Comparison of ENCODE assay signal across 13 mouse cellular contexts in genomic region chr6:123005591-123005990, GRCm38 (mm10). TPM values are rescaled to one million over a fixed set of nuclear protein-coding genes. Genes with fewer than 3 reads are reported as not detected.
DNase-seq lines count a peak whose midpoint lies in the region; ATAC-seq and TF ChIP-seq lines count a peak whose summit lies in the region.
"Had no signal": no experiment of that assay in that cellular context is flagged by ENCODE, and none has a peak within 500 bp of the region (broad histone marks: within the 10 kb centered on the region; RNA-seq: fewer than 3 reads in every experiment).

No protein-coding gene starts in this region.

- no peaks in the 10 kb centered on the region for H3K4me1 ChIP-seq in cerebellum, adult 2 months (ENCODE audit: control insufficient read depth, insufficient read depth, low read length)
- H3K4me1 ChIP-seq: midbrain, embryonic 12.5 days had no signal

- TF ChIP-seq POLR2A in cerebellum, adult 2 months (IDR thresholded peaks at IDR 0.05; ENCODE audit: borderline replicate concordance, insufficient read depth, low read length), result no peak

- WGBS in cerebellum, adult 2 months, result 50% methylated on average over 1 of the region's 1 CpGs

- H3K27ac ChIP-seq in cerebellum, adult 2 months (ENCODE audit: insufficient read depth, low read length), result no peak overlapping the region
- H3K27ac ChIP-seq in layer of hippocampus, adult 2 months, result no peak overlapping the region
- H3K27ac ChIP-seq: midbrain, embryonic 12.5 days had no signal

- H3K4me3 ChIP-seq in cerebellum, adult 2 months (replicated peaks; ENCODE audit: insufficient read depth, low read depth, low read length), result no peak overlapping the region
- no peak overlapping the region for H3K4me3 ChIP-seq in layer of hippocampus, adult 2 months
- H3K4me3 ChIP-seq: erythroblast, embryonic 14.5 days; midbrain, embryonic 12.5 days had no signal

- H3K27me3 ChIP-seq in cerebellum, adult 2 months (ENCODE audit: control insufficient read depth, insufficient read depth, low read length), result no peaks in the 10 kb centered on the region
- H3K27me3 ChIP-seq: midbrain, embryonic 12.5 days had no signal

- TF ChIP-seq CTCF in cerebellum, adult 2 months (IDR thresholded peaks at IDR 0.05; ENCODE audit: borderline replicate concordance, insufficient read depth, low read depth, low read length), result no peak
- TF ChIP-seq CTCF in layer of hippocampus, adult 2 months (conservative IDR thresholded peaks at IDR 0.05), result peak; percentile 45

- ATAC-seq in frontal cortex, adult (ENCODE audit: low TSS enrichment), result no peak
- no peak for ATAC-seq in cerebellum, adult (ENCODE audit: insufficient number of reproducible peaks, low FRiP score, low TSS enrichment)

- DNase-seq in cerebellum, postnatal 14 days, result peak; percentile 0 to 1
- DNase-seq in cerebellum, adult 2 months, result no peak
- no peak for DNase-seq in layer of hippocampus, adult 2 months (ENCODE audit: low spot score in 2 of 2)
- DNase-seq in layer of hippocampus, adult 18-20 months (ENCODE audit: low spot score in 2 of 2), result no peak
- DNase-seq in 3T3-L1 (ENCODE audit: low read depth, low spot score), result peak; percentile 35
- peak; percentile 2 for DNase-seq in adrenal gland, postnatal 25 days
- DNase-seq: gastrocnemius, postnatal 25 days had no signal

RNA-seq across cellular contexts. Expression of gene Clec4a4, which starts 15.4 kb away (rescaled TPM):
- not detected in 2 replicates for polyA plus RNA-seq in cerebellum, adult 2 months (2012; rRNA removed)
- not detected for total RNA-seq in layer of hippocampus, adult 2 months (2021)
- total RNA-seq in layer of hippocampus, adult 18-20 months (2021), result not detected
- not detected in 2 replicates for total RNA-seq in adrenal gland, postnatal 25 days (2021)
- total RNA-seq: gastrocnemius, postnatal 25 days had no signal
- polyA plus RNA-seq: erythroblast, embryonic 14.5 days; limb, embryonic 14.5 days; midbrain, embryonic 12.5 days; neural tube, embryonic 14.5 days had no signal

RNA-seq across cellular contexts. Expression of gene Clec4b1, which starts 44.2 kb away (rescaled TPM):
- not detected in 2 replicates for polyA plus RNA-seq in cerebellum, adult 2 months (2012; rRNA removed)
- total RNA-seq in layer of hippocampus, adult 2 months (2021), result not detected
- total RNA-seq in layer of hippocampus, adult 18-20 months (2021), result not detected
- total RNA-seq in adrenal gland, postnatal 25 days (2021), result 0.52 TPM in 1 of 2 replicates, not detected in the other
- total RNA-seq: gastrocnemius, postnatal 25 days had no signal
- polyA plus RNA-seq: erythroblast, embryonic 14.5 days; limb, embryonic 14.5 days; midbrain, embryonic 12.5 days; neural tube, embryonic 14.5 days had no signal

RNA-seq across cellular contexts. Expression of gene Clec4a3, which starts 53.3 kb away (rescaled TPM):
- polyA plus RNA-seq in cerebellum, adult 2 months (2012; rRNA removed), result 0.11 and 0.21 TPM in 2 replicates
- total RNA-seq in layer of hippocampus, adult 2 months (2021), result under 1 TPM; 0.37 to 0.38 TPM
- under 1 TPM; 0.38 to 0.82 TPM for total RNA-seq in layer of hippocampus, adult 18-20 months (2021)
- 2.5 and 4.0 TPM in 2 replicates for total RNA-seq in adrenal gland, postnatal 25 days (2021)
- polyA plus RNA-seq: erythroblast, embryonic 14.5 days; neural tube, embryonic 14.5 days had no signal

Comparison
In these comparisons a context has a peak if more than half of its experiments do, and no peak if none do; other contexts are left out.
1. DNase-seq: peak in cerebellum, postnatal 14 days (2 of 2), 3T3-L1 (single experiment) and adrenal gland, postnatal 25 days (single experiment); none in cerebellum, adult 2 months (0 of 2), layer of hippocampus, adult 2 months (0 of 2) and layer of hippocampus, adult 18-20 months (0 of 2).